Mouse (Mus musculus): ENCODE results near the gene Timp4.
A peak's percentile ranks its signal among the peaks of the same experiment; 100 is the strongest.

Gene Timp4

GRCm38 (mm10) chr6:115252099-115252873 is at the start of gene Timp4:
Gene Timp4, minus strand, starts transcription at chr6:115252205.
- DNase-seq = peak in 1 of 2 experiments; percentile 38

GRCm38 (mm10) chr6:115293877-115294276 is 41.9 kb upstream of the Timp4 start:
- DNase-seq = no peak

GRCm38 (mm10) chr6:115292621-115293020 is 40.6 kb upstream of the Timp4 start:
- DNase-seq = no peak

- DNase-seq = no peak
Measured at GRCm38 (mm10) chr6:115291823-115292222, 39.8 kb upstream of the Timp4 start.

- DNase-seq = no peak
Measured at GRCm38 (mm10) chr6:115291068-115291467, 39.1 kb upstream of the Timp4 start.

- DNase-seq = no peak
Measured at GRCm38 (mm10) chr6:115290561-115290960, 38.6 kb upstream of the Timp4 start.

- no peak for DNase-seq
Measured at GRCm38 (mm10) chr6:115288223-115288622, 36.2 kb upstream of the Timp4 start.

GRCm38 (mm10) chr6:115286441-115286840 is 34.4 kb upstream of the Timp4 start:
- DNase-seq = no peak

GRCm38 (mm10) chr6:115284153-115284552 is 32.1 kb upstream of the Timp4 start:
- DNase-seq = no peak

- peak in 1 of 2 experiments; percentile 5 for DNase-seq
Measured at GRCm38 (mm10) chr6:115279639-115280038, 27.6 kb upstream of the Timp4 start.

- DNase-seq = peak; percentile 12 to 37
Measured at GRCm38 (mm10) chr6:115278086-115278485, 26.1 kb upstream of the Timp4 start.

- peak in 1 of 2 experiments; percentile 42 for DNase-seq
Measured at GRCm38 (mm10) chr6:115275116-115275815, 23.3 kb upstream of the Timp4 start.

GRCm38 (mm10) chr6:115274705-115275104 is 22.7 kb upstream of the Timp4 start:
- DNase-seq = no peak

GRCm38 (mm10) chr6:115273346-115273745 is 21.3 kb upstream of the Timp4 start:
- no peak for DNase-seq

- DNase-seq = peak; percentile 63 to 71
Measured at GRCm38 (mm10) chr6:115271866-115272271, 19.9 kb upstream of the Timp4 start.

GRCm38 (mm10) chr6:115271326-115271725 is 19.3 kb upstream of the Timp4 start:
- no peak for DNase-seq

- no peak for DNase-seq
Measured at GRCm38 (mm10) chr6:115270085-115270484, 18.1 kb upstream of the Timp4 start.

- no peak for DNase-seq
Measured at GRCm38 (mm10) chr6:115269561-115269960, 17.6 kb upstream of the Timp4 start.

- DNase-seq = no peak
Measured at GRCm38 (mm10) chr6:115268551-115269385, 16.8 kb upstream of the Timp4 start.

- DNase-seq = peak; percentile 86 to 92
Measured at GRCm38 (mm10) chr6:115267916-115268315, 15.9 kb upstream of the Timp4 start.

- DNase-seq = no peak
Measured at GRCm38 (mm10) chr6:115266791-115267190, 14.8 kb upstream of the Timp4 start.

- peak; percentile 64 to 70 for DNase-seq
Measured at GRCm38 (mm10) chr6:115260507-115260906, 8.5 kb upstream of the Timp4 start.

- no peak for DNase-seq
Measured at GRCm38 (mm10) chr6:115255171-115255570, 3.2 kb upstream of the Timp4 start.

Data from cerebellum, postnatal 25 days (tissue).